Mouse (Mus musculus): ENCODE measurements at regions not wholly inside any gene's neighbourhood (a gene's known extent, or its start where the extent isn't known, plus 50 kb on each side); places are given as distances from the start of the nearest gene placed in this dataset.

DNA sequence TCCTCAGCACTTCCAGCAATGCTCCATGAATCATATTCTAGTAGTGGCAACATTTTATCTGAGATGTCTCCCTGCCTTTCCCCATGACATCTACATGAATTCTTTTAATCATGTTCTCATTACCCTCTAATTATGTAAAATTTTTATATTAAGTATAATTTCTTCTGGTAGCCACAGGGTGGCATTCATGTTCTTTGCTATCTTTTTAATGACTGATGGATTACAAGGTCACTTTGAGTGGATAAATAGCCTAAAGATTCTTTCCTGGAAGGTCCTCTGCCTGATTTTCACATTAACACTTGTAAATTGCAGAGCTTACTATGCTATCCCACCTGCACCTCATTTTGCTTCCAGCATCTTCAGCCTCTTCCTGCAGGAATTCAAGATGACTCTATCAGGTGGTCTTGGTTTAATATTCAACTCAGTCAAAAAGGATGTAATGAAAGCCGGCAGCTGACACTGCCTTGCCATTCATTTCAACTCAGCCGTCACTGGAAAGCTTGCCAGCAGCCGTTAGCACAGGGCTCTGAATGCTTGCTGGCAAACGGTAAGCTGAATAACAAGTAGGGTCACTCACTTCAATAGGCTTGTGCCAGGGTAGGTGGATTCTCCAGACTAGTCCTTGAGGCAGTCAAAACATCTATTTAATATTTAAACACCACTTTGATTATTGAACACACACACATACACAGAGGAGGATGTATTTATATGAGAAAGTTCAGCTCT lies 97.0 kb upstream of the Fshr start:
- no peak for DNase-seq (ENCODE audit: low spot score)

- no peak for DNase-seq (ENCODE audit: low spot score)
These were observed 80.8 kb upstream of the Fshr start for GRCm38 (mm10) chr17:89281321-89281720.

GRCm38 (mm10) chr17:89272141-89272540 lies 71.7 kb upstream of the Fshr start:
- DNase-seq (ENCODE audit: low spot score), result no peak

- no peak for DNase-seq (ENCODE audit: low spot score)
These were observed 55.2 kb upstream of the Fshr start for GRCm38 (mm10) chr17:89255687-89256086.

- no peak for DNase-seq (ENCODE audit: low spot score)
These were observed 50.3 kb upstream of the Fshr start for GRCm38 (mm10) chr17:89250811-89251210.

Measured in adipocyte (in vitro differentiated cells).